In genomic region chr16:45159389-45159716, GRCm38 (mm10) we compare ENCODE assay signal across 8 mouse cellular contexts. TPM values are rescaled to one million over a fixed set of nuclear protein-coding genes. Genes with fewer than 3 reads are reported as not detected.
DNase-seq lines count a peak whose midpoint lies in the region; ATAC-seq and TF ChIP-seq lines count a peak whose summit lies in the region.

No protein-coding gene starts in this region.

- intact Hi-C loops in heart, postnatal 14 days (cut with DNase I): no loop called here

- peak overlapping the region; percentile 91 for H3K9ac ChIP-seq in heart, embryonic 12.5 days
- H3K9ac ChIP-seq in ES-Bruce4 (ENCODE audit: low read depth, poor library complexity, severe bottlenecking): peak overlapping the region; percentile 83
- peak overlapping the region; percentile 84 for H3K9ac ChIP-seq in forebrain, embryonic 14.5 days (ENCODE audit: low read length)
- peak overlapping the region; percentile 77 for H3K9ac ChIP-seq in liver, embryonic 16.5 days (ENCODE audit: low read depth, low read length)

- ATAC-seq in heart, embryonic 12.5 days (ENCODE audit: insufficient number of reproducible peaks, low FRiP score): no peak
- no peak for ATAC-seq in forebrain, embryonic 14.5 days
- ATAC-seq in liver, embryonic 16.5 days (ENCODE audit: low read depth): no peak
- no peak for ATAC-seq in CD4-positive, CD25-positive, alpha-beta regulatory T cell, adult 4 months

- no peak for TF ChIP-seq EP300 in ES-Bruce4 (IDR thresholded peaks at IDR 0.05; ENCODE audit: insufficient read depth, low read depth, low read length)

- no peak for TF ChIP-seq POLR2A in ES-Bruce4 (IDR thresholded peaks at IDR 0.05; ENCODE audit: insufficient read depth, low read length)

- peak overlapping the region; percentile 86 for H3K4me2 ChIP-seq in heart, embryonic 12.5 days
- H3K4me2 ChIP-seq in forebrain, embryonic 14.5 days (ENCODE audit: low read length): peak overlapping the region; percentile 61
- H3K4me2 ChIP-seq in liver, embryonic 16.5 days (ENCODE audit: low read depth, low read length): peak overlapping the region; percentile 90

- H3K9me3 ChIP-seq in heart, embryonic 12.5 days (replicated peaks): no peaks in the 10 kb centered on the region
- no peaks in the 10 kb centered on the region for H3K9me3 ChIP-seq in ES-Bruce4 (replicated peaks; ENCODE audit: control insufficient read depth, insufficient read depth, low read length, poor library complexity, severe bottlenecking)
- no peaks in the 10 kb centered on the region for H3K9me3 ChIP-seq in forebrain, embryonic 14.5 days (replicated peaks; ENCODE audit: control insufficient read depth, low read length)
- no peaks in the 10 kb centered on the region for H3K9me3 ChIP-seq in liver, embryonic 16.5 days (replicated peaks; ENCODE audit: control insufficient read depth, low read length)

- DNase-seq in heart, postnatal 14 days: no peak
- no peak for DNase-seq in forebrain, embryonic 14.5 days (ENCODE audit: low spot score)
- no peak for DNase-seq in cerebellum, postnatal 25 days
- no peak for DNase-seq in adipocyte (ENCODE audit: low spot score)

- peak overlapping the region; percentile 99 for H3K4me3 ChIP-seq in heart, embryonic 12.5 days
- H3K4me3 ChIP-seq in ES-Bruce4 (ENCODE audit: low read depth, low read length): peak overlapping the region; percentile 98
- peak overlapping the region; percentile 77 for H3K4me3 ChIP-seq in forebrain, embryonic 14.5 days (ENCODE audit: low read depth, low read length)
- peak overlapping the region; percentile 69 for H3K4me3 ChIP-seq in liver, embryonic 16.5 days (ENCODE audit: low read depth, low read length)

- 5% methylated on average over 11 of the region's 11 CpGs for WGBS in heart, embryonic 12.5 days
- whole genome bisulfite sequencing in forebrain, embryonic 14.5 days: 8% methylated on average over 11 of the region's 11 CpGs
- 1% methylated on average over 11 of the region's 11 CpGs for WGBS in liver, embryonic 16.5 days (ENCODE audit: insufficient replicate concordance)

- H3K27ac ChIP-seq in heart, embryonic 12.5 days (ENCODE audit: poor library complexity, severe bottlenecking): peak overlapping the region; percentile 95
- no peak overlapping the region for H3K27ac ChIP-seq in ES-Bruce4 (ENCODE audit: insufficient read depth, low read length)
- H3K27ac ChIP-seq in forebrain, embryonic 14.5 days (ENCODE audit: low read depth, low read length): peak overlapping the region; percentile 86; the same call in 1 of the 2 replicates
- H3K27ac ChIP-seq in liver, embryonic 16.5 days (ENCODE audit: low read length): peak overlapping the region; percentile 80

- H3K4me1 ChIP-seq in heart, embryonic 12.5 days (replicated peaks): peaks cover 16% of the 10 kb centered on the region
- no peaks in the 10 kb centered on the region for H3K4me1 ChIP-seq in ES-Bruce4 (ENCODE audit: control insufficient read depth, insufficient read depth, low read length)
- H3K4me1 ChIP-seq in forebrain, embryonic 14.5 days (ENCODE audit: control insufficient read depth, insufficient read depth, low read length): peaks cover 13% of the 10 kb centered on the region
- H3K4me1 ChIP-seq in liver, embryonic 16.5 days (ENCODE audit: control insufficient read depth, low read depth, low read length): peaks cover 6% of the 10 kb centered on the region

- TF ChIP-seq CTCF in ES-Bruce4 (IDR thresholded peaks at IDR 0.05; ENCODE audit: low read depth, low read length): no peak

- no peaks in the 10 kb centered on the region for H3K27me3 ChIP-seq in heart, embryonic 12.5 days (replicated peaks)
- H3K27me3 ChIP-seq in ES-Bruce4 (ENCODE audit: control insufficient read depth, insufficient read depth, low read length, poor library complexity, severe bottlenecking): no peaks in the 10 kb centered on the region
- no peaks in the 10 kb centered on the region for H3K27me3 ChIP-seq in forebrain, embryonic 14.5 days (replicated peaks; ENCODE audit: control insufficient read depth, insufficient read depth, low read length)
- no peaks in the 10 kb centered on the region for H3K27me3 ChIP-seq in liver, embryonic 16.5 days (ENCODE audit: control insufficient read depth, insufficient read depth, low read depth, low read length)

- peaks cover 12% of the 10 kb centered on the region; the same call in 1 of the 2 replicates for H3K36me3 ChIP-seq in heart, embryonic 12.5 days
- H3K36me3 ChIP-seq in ES-Bruce4 (ENCODE audit: control insufficient read depth, insufficient read depth, low read length, poor library complexity, severe bottlenecking): no peaks in the 10 kb centered on the region
- H3K36me3 ChIP-seq in forebrain, embryonic 14.5 days (ENCODE audit: control insufficient read depth, insufficient read depth, low read length): peaks cover 3% of the 10 kb centered on the region; the same call in 1 of the 2 replicates
- no peaks in the 10 kb centered on the region for H3K36me3 ChIP-seq in liver, embryonic 16.5 days (ENCODE audit: control insufficient read depth, insufficient read depth)

RNA-seq across cellular contexts. Expression of gene Atg3, which starts 0.8 kb away (rescaled TPM):
- polyA plus RNA-seq in heart, embryonic 12.5 days (2016; fragmentation: Nextera tagmentation; extraction: Ambion mirVana): 31.2 and 35.0 TPM in 2 replicates
- 10 to 100 TPM; 19.3 to 22.5 TPM for total RNA-seq in heart, postnatal 14 days (2021)
- 30.8 and 32.1 TPM in 2 replicates for polyA plus RNA-seq in ES-Bruce4 (2011; ENCODE audit: insufficient read depth, insufficient read length, low read depth, missing spikeins)
- polyA plus RNA-seq in forebrain, embryonic 14.5 days (2014; fragmentation: Nextera tagmentation; extraction: Ambion mirVana): 41.2 and 47.7 TPM in 2 replicates
- polyA plus RNA-seq in liver, embryonic 16.5 days (2015; fragmentation: Nextera tagmentation; extraction: Ambion mirVana): 14.8 and 15.1 TPM in 2 replicates
- polyA plus RNA-seq in CD4-positive, CD25-positive, alpha-beta regulatory T cell, adult 4 months (2017; shearing (Covaris generic)): 10 to 100 TPM; 11.8 to 17.9 TPM

RNA-seq across cellular contexts. Expression of gene Slc35a5, which starts 0.8 kb away (rescaled TPM):
- polyA plus RNA-seq in heart, embryonic 12.5 days (2016; fragmentation: Nextera tagmentation; extraction: Ambion mirVana): 15.2 and 19.6 TPM in 2 replicates
- total RNA-seq in heart, postnatal 14 days (2021): 10 to 100 TPM; 12.2 to 14.1 TPM
- 20.2 and 27.2 TPM in 2 replicates for polyA plus RNA-seq in ES-Bruce4 (2011; ENCODE audit: insufficient read depth, insufficient read length, low read depth, missing spikeins)
- 24.4 and 31.5 TPM in 2 replicates for polyA plus RNA-seq in forebrain, embryonic 14.5 days (2014; fragmentation: Nextera tagmentation; extraction: Ambion mirVana)
- 7.6 and 9.4 TPM in 2 replicates for polyA plus RNA-seq in liver, embryonic 16.5 days (2015; fragmentation: Nextera tagmentation; extraction: Ambion mirVana)
- polyA plus RNA-seq in CD4-positive, CD25-positive, alpha-beta regulatory T cell, adult 4 months (2017; shearing (Covaris generic)): 10 to 100 TPM; 38.6 TPM
